Mouse (Mus musculus) lung, postnatal 10 days (tissue): ENCODE data around the gene Adgrd1.
A peak's percentile ranks its signal among the peaks of the same experiment; 100 is the strongest.

Experiments used
- DNase-seq: peaks from one replicate; pipeline ENCODE4 v3.0.0; 2021

The Adgrd1 gene

GRCm38 (mm10) chr5:129161372-129162051, 65.0 kb downstream of the Adgrd1 start:
- DNase-seq, result no peak

- no peak for DNase-seq
Measured at GRCm38 (mm10) chr5:129163416-129163815, 66.9 kb downstream of the Adgrd1 start.

- DNase-seq, result peak; percentile 64
Measured at GRCm38 (mm10) chr5:129164091-129164490, 67.5 kb downstream of the Adgrd1 start.

GRCm38 (mm10) chr5:129164911-129165584, 68.5 kb downstream of the Adgrd1 start:
- peak; percentile 53 for DNase-seq

- DNase-seq, result peak; percentile 65
Measured at GRCm38 (mm10) chr5:129165595-129165994, 69.0 kb downstream of the Adgrd1 start.

GRCm38 (mm10) chr5:129169090-129169489, 72.5 kb downstream of the Adgrd1 start:
- no peak for DNase-seq

- no peak for DNase-seq
Measured at GRCm38 (mm10) chr5:129169567-129169966, 73.0 kb downstream of the Adgrd1 start.

GRCm38 (mm10) chr5:129172533-129172932, 76.0 kb downstream of the Adgrd1 start:
- no peak for DNase-seq

- DNase-seq, result no peak
Measured at GRCm38 (mm10) chr5:129175925-129176324, 79.4 kb downstream of the Adgrd1 start.

GRCm38 (mm10) chr5:129177697-129178511, 81.4 kb downstream of the Adgrd1 start:
- peak; percentile 90 for DNase-seq

- no peak for DNase-seq
Measured at GRCm38 (mm10) chr5:129179356-129179755, 82.8 kb downstream of the Adgrd1 start.

GRCm38 (mm10) chr5:129179995-129180714, 83.6 kb downstream of the Adgrd1 start:
- no peak for DNase-seq

GRCm38 (mm10) chr5:129180715-129181228, 84.2 kb downstream of the Adgrd1 start:
- no peak for DNase-seq

GRCm38 (mm10) chr5:129181450-129181849, 84.9 kb downstream of the Adgrd1 start:
- DNase-seq, result no peak

GRCm38 (mm10) chr5:129182554-129182953, 86.0 kb downstream of the Adgrd1 start:
- no peak for DNase-seq

- DNase-seq, result peak; percentile 55
Measured at GRCm38 (mm10) chr5:129186260-129186659, 89.7 kb downstream of the Adgrd1 start.

GRCm38 (mm10) chr5:129186926-129187325, 90.4 kb downstream of the Adgrd1 start:
- DNase-seq, result no peak

GRCm38 (mm10) chr5:129189071-129189470, 92.5 kb downstream of the Adgrd1 start:
- no peak for DNase-seq

GRCm38 (mm10) chr5:129190077-129190476, 93.5 kb downstream of the Adgrd1 start:
- no peak for DNase-seq

- DNase-seq, result no peak
Measured at GRCm38 (mm10) chr5:129196501-129196900, 100.0 kb downstream of the Adgrd1 start.

- DNase-seq, result no peak
Measured at GRCm38 (mm10) chr5:129196971-129197519, 100.5 kb downstream of the Adgrd1 start.

- peak; percentile 27 for DNase-seq
Measured at GRCm38 (mm10) chr5:129200132-129200531, 103.6 kb downstream of the Adgrd1 start.
